Mouse (Mus musculus): ENCODE results near the gene Cpsf7. TPM values are rescaled to one million over a fixed set of nuclear protein-coding genes. Genes with fewer than 3 reads are reported as not detected.
A peak's percentile ranks its signal among the peaks of the same experiment; 100 is the strongest.

Cpsf7 gene
- polyA plus RNA-seq, 1 experiment from 2014 or later = 60.3 TPM

- Histone ChIP-seq H3K4me1 (ENCODE audit: insufficient read depth) (0 out of 2 replicates have a peak, but pooled peaks cover 6% of the 10 kb centered on the region), H3K36me3 (ENCODE audit: insufficient read depth) (no peaks in the 10 kb centered on the region), H3K4me3 (ENCODE audit: low read depth, low read length) (no peak overlapping the region), H3K9ac (no peak overlapping the region), H3K27ac (ENCODE audit: low read depth) (no peak overlapping the region), H3K9me3 (ENCODE audit: low read depth, low read length) (no peaks in the 10 kb centered on the region), H3K27me3 (ENCODE audit: insufficient read depth, low read length) (no peaks in the 10 kb centered on the region), H3K4me2 (no peak overlapping the region)
- WGBS = 29% methylated on average over 5 of the region's 5 CpGs
- ATAC-seq (ENCODE audit: insufficient read depth) (no peak), DNase-seq (peak; percentile 65)
- TF ChIP-seq CTCF (IDR thresholded peaks at IDR 0.05; ENCODE audit: low read depth) = peak; percentile 38
These were observed 35.0 kb downstream of the Cpsf7 start for GRCm38 (mm10) chr19:10560108-10560507.

GRCm38 (mm10) chr19:10561558-10562314 lies 36.7 kb downstream of the Cpsf7 start:
- H3K9ac ChIP-seq = no peak overlapping the region
- H3K4me3 ChIP-seq (ENCODE audit: low read depth, low read length) = no peak overlapping the region
- peak; percentile 61 for DNase-seq
- H3K27ac ChIP-seq (ENCODE audit: low read depth) = peak overlapping the region; percentile 69; the same call in 1 of the 2 replicates
- no peaks in the 10 kb centered on the region for H3K36me3 ChIP-seq (ENCODE audit: insufficient read depth)
- TF ChIP-seq CTCF (IDR thresholded peaks at IDR 0.05; ENCODE audit: low read depth) = no peak
- H3K4me2 ChIP-seq = no peak overlapping the region
- WGBS = 39% methylated on average over 6 of the region's 6 CpGs
- ATAC-seq (ENCODE audit: insufficient read depth) = peak; percentile 71; the same call in 1 of the 2 replicates
- no peaks in the 10 kb centered on the region for H3K27me3 ChIP-seq (ENCODE audit: insufficient read depth, low read length)
- no peaks in the 10 kb centered on the region for H3K9me3 ChIP-seq (ENCODE audit: low read depth, low read length)
- no peaks in the 10 kb centered on the region for H3K4me1 ChIP-seq (ENCODE audit: insufficient read depth)

- ATAC-seq (ENCODE audit: insufficient read depth) (no peak), DNase-seq (no peak)
- Histone ChIP-seq H3K27me3 (ENCODE audit: insufficient read depth, low read length) (no peaks in the 10 kb centered on the region), H3K9ac (no peak overlapping the region), H3K4me3 (ENCODE audit: low read depth, low read length) (no peak overlapping the region), H3K4me2 (no peak overlapping the region), H3K36me3 (ENCODE audit: insufficient read depth) (no peaks in the 10 kb centered on the region), H3K4me1 (ENCODE audit: insufficient read depth) (no peaks in the 10 kb centered on the region), H3K9me3 (ENCODE audit: low read depth, low read length) (no peaks in the 10 kb centered on the region), H3K27ac (ENCODE audit: low read depth) (peak overlapping the region; percentile 69; the same call in 1 of the 2 replicates)
- WGBS = 59% methylated on average over 5 of the region's 5 CpGs
- TF ChIP-seq CTCF (IDR thresholded peaks at IDR 0.05; ENCODE audit: low read depth) = no peak
These were observed 37.3 kb downstream of the Cpsf7 start for GRCm38 (mm10) chr19:10562351-10562750.

GRCm38 (mm10) chr19:10564278-10564677 lies 39.2 kb downstream of the Cpsf7 start:
- Histone ChIP-seq H3K27me3 (ENCODE audit: insufficient read depth, low read length) (no peaks in the 10 kb centered on the region), H3K27ac (ENCODE audit: low read depth) (no peak overlapping the region), H3K9me3 (ENCODE audit: low read depth, low read length) (no peaks in the 10 kb centered on the region), H3K4me2 (no peak overlapping the region), H3K4me3 (ENCODE audit: low read depth, low read length) (no peak overlapping the region), H3K9ac (no peak overlapping the region), H3K4me1 (ENCODE audit: insufficient read depth) (no peaks in the 10 kb centered on the region), H3K36me3 (ENCODE audit: insufficient read depth) (no peaks in the 10 kb centered on the region)
- 82% methylated on average over 6 of the region's 6 CpGs for WGBS
- no peak for TF ChIP-seq CTCF (IDR thresholded peaks at IDR 0.05; ENCODE audit: low read depth)
- DNase-seq (no peak), ATAC-seq (ENCODE audit: insufficient read depth) (no peak)

- H3K36me3 ChIP-seq (ENCODE audit: insufficient read depth) = peaks cover 6% of the 10 kb centered on the region; the same call in 1 of the 2 replicates
- no peaks in the 10 kb centered on the region for H3K9me3 ChIP-seq (ENCODE audit: low read depth, low read length)
- no peak overlapping the region for H3K9ac ChIP-seq
- no peak for ATAC-seq (ENCODE audit: insufficient read depth)
- H3K4me1 ChIP-seq (ENCODE audit: insufficient read depth) = no peaks in the 10 kb centered on the region
- no peak overlapping the region for H3K4me2 ChIP-seq
- TF ChIP-seq CTCF (IDR thresholded peaks at IDR 0.05; ENCODE audit: low read depth) = no peak
- DNase-seq = no peak
- no peaks in the 10 kb centered on the region for H3K27me3 ChIP-seq (ENCODE audit: insufficient read depth, low read length)
- 63% methylated on average over 4 of the region's 4 CpGs for WGBS
- no peak overlapping the region for H3K27ac ChIP-seq (ENCODE audit: low read depth)
- H3K4me3 ChIP-seq (ENCODE audit: low read depth, low read length) = no peak overlapping the region
These were observed 40.2 kb downstream of the Cpsf7 start for GRCm38 (mm10) chr19:10565217-10565616.

GRCm38 (mm10) chr19:10569627-10570026 lies 44.6 kb downstream of the Cpsf7 start:
- H3K36me3 ChIP-seq (ENCODE audit: insufficient read depth) = peaks cover 42% of the 10 kb centered on the region
- no peak for TF ChIP-seq CTCF (IDR thresholded peaks at IDR 0.05; ENCODE audit: low read depth)
- no peak overlapping the region for H3K4me2 ChIP-seq
- H3K27me3 ChIP-seq (ENCODE audit: insufficient read depth, low read length) = no peaks in the 10 kb centered on the region
- ATAC-seq (ENCODE audit: insufficient read depth) (no peak), DNase-seq (no peak)
- no peak overlapping the region for H3K27ac ChIP-seq (ENCODE audit: low read depth)
- no peak overlapping the region for H3K4me3 ChIP-seq (ENCODE audit: low read depth, low read length)
- 93% methylated on average over 6 of the region's 6 CpGs for WGBS
- no peaks in the 10 kb centered on the region for H3K4me1 ChIP-seq (ENCODE audit: insufficient read depth)
- no peak overlapping the region for H3K9ac ChIP-seq
- no peaks in the 10 kb centered on the region for H3K9me3 ChIP-seq (ENCODE audit: low read depth, low read length)

GRCm38 (mm10) chr19:10576690-10577561 lies 51.9 kb downstream of the Cpsf7 start, which contains the start of the genes Cyb561a3 and Tmem138:
Cyb561a3 (plus strand) TSS chr19:10577172.
Tmem138 (minus strand) TSS chr19:10577362.
- H3K4me3 ChIP-seq (ENCODE audit: low read depth, low read length) = peak within 1 kb of the TSS; percentile 57
- WGBS = under 1% methylated on average over 44 of the region's 44 CpGs
- peak; percentile 98 for DNase-seq
- H3K27me3 ChIP-seq (ENCODE audit: insufficient read depth, low read length) = no peaks in the 10 kb centered on the region
- no peaks in the 10 kb centered on the region for H3K9me3 ChIP-seq (ENCODE audit: low read depth, low read length)
- peak within 1 kb of the TSS; percentile 62 for H3K9ac ChIP-seq
- TF ChIP-seq CTCF (IDR thresholded peaks at IDR 0.05; ENCODE audit: low read depth) = peak; percentile 65
- peak; percentile 97 for ATAC-seq (ENCODE audit: insufficient read depth)
- H3K4me1 ChIP-seq (ENCODE audit: insufficient read depth) = peaks cover 4% of the 10 kb centered on the region; the same call in 1 of the 2 replicates
- H3K36me3 ChIP-seq (ENCODE audit: insufficient read depth) = peaks cover 32% of the 10 kb centered on the region
- peak within 1 kb of the TSS; percentile 75 for H3K27ac ChIP-seq (ENCODE audit: low read depth)
- peak within 1 kb of the TSS; percentile 73 for H3K4me2 ChIP-seq

Data from lung, embryonic 14.5 days (tissue).